Mouse (Mus musculus): ENCODE measurements around the gene Tnks2. TPM values are rescaled to one million over a fixed set of nuclear protein-coding genes. Genes with fewer than 3 reads are reported as not detected.

Gene Tnks2
- polyA plus RNA-seq, 1 experiment: 20.4 TPM

GRCm38 (mm10) chr19:36834532-36835431, 750 bp downstream of the Tnks2 start:
- TF ChIP-seq POLR2A (IDR thresholded peaks at IDR 0.05; ENCODE audit: borderline replicate concordance, control insufficient read depth, low read depth, low read length) (no peak), CTCF (IDR thresholded peaks at IDR 0.05; ENCODE audit: control insufficient read depth, insufficient read depth, low read length) (no peak)
- WGBS: under 1% methylated on average over 62 of the region's 62 CpGs
- Histone ChIP-seq H3K4me1 (ENCODE audit: control insufficient read depth, insufficient read depth, low read length) (no peaks in the 10 kb centered on the region; the same call in 1 of the 2 replicates), H3K4me3 (replicated peaks; ENCODE audit: control insufficient read depth, low read depth, low read length) (peak overlapping the region; percentile 81), H3K27ac (ENCODE audit: control insufficient read depth, insufficient read depth, low read depth, low read length, poor library complexity) (peak overlapping the region; percentile 99)

GRCm38 (mm10) chr19:36836035-36836434, 2.0 kb downstream of the Tnks2 start:
- Histone ChIP-seq H3K4me3 (replicated peaks; ENCODE audit: control insufficient read depth, low read depth, low read length) (no peak overlapping the region), H3K27ac (ENCODE audit: control insufficient read depth, insufficient read depth, low read depth, low read length, poor library complexity) (no peak overlapping the region), H3K4me1 (ENCODE audit: control insufficient read depth, insufficient read depth, low read length) (no peaks in the 10 kb centered on the region; the same call in 1 of the 2 replicates)
- 63% methylated on average over 4 of the region's 4 CpGs for WGBS
- no peak for TF ChIP-seq CTCF (IDR thresholded peaks at IDR 0.05; ENCODE audit: control insufficient read depth, insufficient read depth, low read length)
- no peak for TF ChIP-seq POLR2A (IDR thresholded peaks at IDR 0.05; ENCODE audit: borderline replicate concordance, control insufficient read depth, low read depth, low read length)

DNA sequence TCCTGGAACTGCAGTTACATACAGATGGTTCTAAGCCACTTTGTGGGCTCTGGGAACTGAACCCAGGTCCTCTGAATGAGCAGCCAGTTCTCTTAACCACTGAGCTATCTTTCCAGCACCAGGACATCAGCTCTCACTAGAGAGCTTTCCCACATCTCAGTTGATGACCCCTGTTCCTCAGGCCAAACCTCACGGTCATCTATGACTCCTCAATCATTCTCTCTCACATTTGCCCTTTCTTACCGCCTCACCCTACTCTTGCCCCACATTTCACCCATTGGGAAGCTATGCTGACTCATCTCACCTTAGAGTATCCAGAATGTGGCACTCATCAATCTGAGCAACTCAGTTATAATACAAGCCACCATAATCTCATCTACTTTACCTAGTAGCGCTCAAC, 6.3 kb downstream of the Tnks2 start:
- TF ChIP-seq CTCF (IDR thresholded peaks at IDR 0.05; ENCODE audit: control insufficient read depth, insufficient read depth, low read length): no peak
- TF ChIP-seq POLR2A (IDR thresholded peaks at IDR 0.05; ENCODE audit: borderline replicate concordance, control insufficient read depth, low read depth, low read length): no peak
- Histone ChIP-seq H3K4me1 (ENCODE audit: control insufficient read depth, insufficient read depth, low read length) (no peaks in the 10 kb centered on the region; the same call in 1 of the 2 replicates), H3K4me3 (replicated peaks; ENCODE audit: control insufficient read depth, low read depth, low read length) (no peak overlapping the region), H3K27ac (ENCODE audit: control insufficient read depth, insufficient read depth, low read depth, low read length, poor library complexity) (no peak overlapping the region)
- WGBS: 86% methylated on average over 3 of the region's 3 CpGs

DNA sequence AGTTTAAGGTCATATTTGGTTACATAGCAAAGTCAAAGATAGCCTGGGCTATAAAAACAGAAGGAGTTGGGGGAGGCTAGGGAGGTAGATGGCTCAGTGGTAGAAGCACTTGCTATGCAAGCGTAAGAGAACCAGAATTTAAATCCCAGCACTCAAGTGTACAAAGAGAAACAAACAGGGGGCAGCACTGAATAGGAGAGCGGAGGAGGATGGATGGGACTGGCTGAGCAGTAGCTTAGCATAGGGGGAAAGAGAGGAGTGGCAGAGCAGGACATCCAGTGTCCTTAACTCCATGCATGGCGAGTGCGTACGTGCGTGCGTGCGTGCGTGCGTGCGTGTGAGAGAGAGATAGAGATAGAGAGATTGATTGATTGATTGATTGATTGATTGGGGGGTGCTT, 9.8 kb downstream of the Tnks2 start:
- H3K4me1 ChIP-seq (ENCODE audit: control insufficient read depth, insufficient read depth, low read length): no peaks in the 10 kb centered on the region
- WGBS: 95% methylated on average over 11 of the region's 11 CpGs
- TF ChIP-seq CTCF (IDR thresholded peaks at IDR 0.05; ENCODE audit: control insufficient read depth, insufficient read depth, low read length) (no peak), POLR2A (IDR thresholded peaks at IDR 0.05; ENCODE audit: borderline replicate concordance, control insufficient read depth, low read depth, low read length) (no peak)

DNA sequence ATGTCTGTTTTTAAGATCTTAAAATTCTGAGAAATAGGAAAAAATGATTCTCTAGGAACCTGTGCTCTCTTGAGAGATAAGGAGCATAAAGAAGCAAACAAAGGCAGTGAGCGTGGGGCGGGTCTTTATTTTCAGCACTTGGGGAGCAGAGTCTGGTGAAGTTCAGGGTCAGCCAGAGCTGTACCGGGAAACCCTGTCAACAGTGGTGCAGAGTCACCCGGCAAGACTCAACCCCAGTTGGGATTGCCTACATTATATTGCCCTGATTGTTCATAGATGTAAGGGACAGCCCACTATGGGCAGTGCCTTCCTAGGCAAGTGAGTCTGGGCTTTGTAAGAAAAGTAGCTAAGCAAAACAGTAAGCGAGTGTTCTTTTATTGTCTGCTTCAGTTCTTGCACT, 11.9 kb downstream of the Tnks2 start:
- Histone ChIP-seq H3K4me3 (replicated peaks; ENCODE audit: control insufficient read depth, low read depth, low read length) (no peak overlapping the region), H3K4me1 (ENCODE audit: control insufficient read depth, insufficient read depth, low read length) (no peaks in the 10 kb centered on the region), H3K27ac (ENCODE audit: control insufficient read depth, insufficient read depth, low read depth, low read length, poor library complexity) (no peak overlapping the region)
- 91% methylated on average over 5 of the region's 5 CpGs for WGBS
- TF ChIP-seq CTCF (IDR thresholded peaks at IDR 0.05; ENCODE audit: control insufficient read depth, insufficient read depth, low read length) (no peak), POLR2A (IDR thresholded peaks at IDR 0.05; ENCODE audit: borderline replicate concordance, control insufficient read depth, low read depth, low read length) (no peak)

More for the DNA sequence above, 9.8 kb downstream of the Tnks2 start:
- no peak overlapping the region for H3K27ac ChIP-seq (ENCODE audit: control insufficient read depth, insufficient read depth, low read depth, low read length, poor library complexity)
- H3K4me3 ChIP-seq (replicated peaks; ENCODE audit: control insufficient read depth, low read depth, low read length): no peak overlapping the region

GRCm38 (mm10) chr19:36853831-36854230, 19.8 kb downstream of the Tnks2 start:
- no peak for TF ChIP-seq CTCF (IDR thresholded peaks at IDR 0.05; ENCODE audit: control insufficient read depth, insufficient read depth, low read length)
- TF ChIP-seq POLR2A (IDR thresholded peaks at IDR 0.05; ENCODE audit: borderline replicate concordance, control insufficient read depth, low read depth, low read length): no peak
- 85% methylated on average over 2 of the region's 2 CpGs for WGBS
- Histone ChIP-seq H3K4me3 (replicated peaks; ENCODE audit: control insufficient read depth, low read depth, low read length) (no peak overlapping the region), H3K27ac (ENCODE audit: control insufficient read depth, insufficient read depth, low read depth, low read length, poor library complexity) (no peak overlapping the region), H3K4me1 (ENCODE audit: control insufficient read depth, insufficient read depth, low read length) (no peaks in the 10 kb centered on the region)

GRCm38 (mm10) chr19:36857851-36858250, 23.8 kb downstream of the Tnks2 start:
- H3K4me1 ChIP-seq (ENCODE audit: control insufficient read depth, insufficient read depth, low read length): no peaks in the 10 kb centered on the region
- H3K27ac ChIP-seq (ENCODE audit: control insufficient read depth, insufficient read depth, low read depth, low read length, poor library complexity): no peak overlapping the region
- no peak overlapping the region for H3K4me3 ChIP-seq (replicated peaks; ENCODE audit: control insufficient read depth, low read depth, low read length)
- WGBS: 92% methylated on average over 9 of the region's 9 CpGs
- TF ChIP-seq CTCF (IDR thresholded peaks at IDR 0.05; ENCODE audit: control insufficient read depth, insufficient read depth, low read length) (no peak), POLR2A (IDR thresholded peaks at IDR 0.05; ENCODE audit: borderline replicate concordance, control insufficient read depth, low read depth, low read length) (no peak)

- 77% methylated on average over 5 of the region's 5 CpGs for WGBS
- Histone ChIP-seq H3K4me3 (replicated peaks; ENCODE audit: control insufficient read depth, low read depth, low read length) (no peak overlapping the region), H3K4me1 (ENCODE audit: control insufficient read depth, insufficient read depth, low read length) (no peaks in the 10 kb centered on the region)
Observed at GRCm38 (mm10) chr19:36860393-36860792, 26.4 kb downstream of the Tnks2 start.

More at GRCm38 (mm10) chr19:36860393-36860792, 26.4 kb downstream of the Tnks2 start:
- no peak overlapping the region for H3K27ac ChIP-seq (ENCODE audit: control insufficient read depth, insufficient read depth, low read depth, low read length, poor library complexity)
- TF ChIP-seq CTCF (IDR thresholded peaks at IDR 0.05; ENCODE audit: control insufficient read depth, insufficient read depth, low read length): no peak
- no peak for TF ChIP-seq POLR2A (IDR thresholded peaks at IDR 0.05; ENCODE audit: borderline replicate concordance, control insufficient read depth, low read depth, low read length)

Data from bone marrow, adult 2 months (tissue).